Mouse (Mus musculus): Measurements from ENCODE around the gene Ankrd13c. TPM values are rescaled to one million over a fixed set of nuclear protein-coding genes. Genes with fewer than 3 reads are reported as not detected.

The Ankrd13c gene
- polyA plus RNA-seq (2012; rRNA removed) = 24.4 and 29.4 TPM in 2 replicates

- TF ChIP-seq CTCF (IDR thresholded peaks at IDR 0.05; ENCODE audit: borderline replicate concordance, extremely low read depth, insufficient read depth, insufficient read length) = no peak
- no peak for TF ChIP-seq POLR2A (IDR thresholded peaks at IDR 0.05; ENCODE audit: borderline replicate concordance, extremely low read depth, insufficient read depth, insufficient read length, poor library complexity, severe bottlenecking)
Observed at GRCm38 (mm10) chr3:157946843-157947358, at the start of gene Ankrd13c. Ankrd13c (plus strand) TSS chr3:157947239.

GRCm38 (mm10) chr3:157897645-157898044 is 49.4 kb upstream of the Ankrd13c start:
- TF ChIP-seq POLR2A (IDR thresholded peaks at IDR 0.05; ENCODE audit: borderline replicate concordance, extremely low read depth, insufficient read depth, insufficient read length, poor library complexity, severe bottlenecking) = no peak
- no peak for TF ChIP-seq CTCF (IDR thresholded peaks at IDR 0.05; ENCODE audit: borderline replicate concordance, extremely low read depth, insufficient read depth, insufficient read length)
- no peak for DNase-seq (ENCODE audit: low read depth)

More at GRCm38 (mm10) chr3:157946843-157947358, at the start of gene Ankrd13c:
- DNase-seq (ENCODE audit: low read depth) = peak; percentile 98

GRCm38 (mm10) chr3:157899986-157900385 is 47.1 kb upstream of the Ankrd13c start:
- no peak for DNase-seq (ENCODE audit: low read depth)

GRCm38 (mm10) chr3:157901721-157902120 is 45.3 kb upstream of the Ankrd13c start:
- DNase-seq (ENCODE audit: low read depth) = no peak

More at GRCm38 (mm10) chr3:157899986-157900385, 47.1 kb upstream of the Ankrd13c start:
- TF ChIP-seq CTCF (IDR thresholded peaks at IDR 0.05; ENCODE audit: borderline replicate concordance, extremely low read depth, insufficient read depth, insufficient read length) (no peak), POLR2A (IDR thresholded peaks at IDR 0.05; ENCODE audit: borderline replicate concordance, extremely low read depth, insufficient read depth, insufficient read length, poor library complexity, severe bottlenecking) (no peak)

GRCm38 (mm10) chr3:157908166-157908565 is 38.9 kb upstream of the Ankrd13c start:
- no peak for DNase-seq (ENCODE audit: low read depth)
- TF ChIP-seq CTCF (IDR thresholded peaks at IDR 0.05; ENCODE audit: borderline replicate concordance, extremely low read depth, insufficient read depth, insufficient read length) (no peak), POLR2A (IDR thresholded peaks at IDR 0.05; ENCODE audit: borderline replicate concordance, extremely low read depth, insufficient read depth, insufficient read length, poor library complexity, severe bottlenecking) (no peak)

More at GRCm38 (mm10) chr3:157901721-157902120, 45.3 kb upstream of the Ankrd13c start:
- no peak for TF ChIP-seq POLR2A (IDR thresholded peaks at IDR 0.05; ENCODE audit: borderline replicate concordance, extremely low read depth, insufficient read depth, insufficient read length, poor library complexity, severe bottlenecking)
- TF ChIP-seq CTCF (IDR thresholded peaks at IDR 0.05; ENCODE audit: borderline replicate concordance, extremely low read depth, insufficient read depth, insufficient read length) = no peak

GRCm38 (mm10) chr3:157910262-157910661 is 36.8 kb upstream of the Ankrd13c start:
- TF ChIP-seq CTCF (IDR thresholded peaks at IDR 0.05; ENCODE audit: borderline replicate concordance, extremely low read depth, insufficient read depth, insufficient read length) = no peak
- no peak for TF ChIP-seq POLR2A (IDR thresholded peaks at IDR 0.05; ENCODE audit: borderline replicate concordance, extremely low read depth, insufficient read depth, insufficient read length, poor library complexity, severe bottlenecking)
- no peak for DNase-seq (ENCODE audit: low read depth)

GRCm38 (mm10) chr3:157912155-157912554 is 34.9 kb upstream of the Ankrd13c start:
- TF ChIP-seq POLR2A (IDR thresholded peaks at IDR 0.05; ENCODE audit: borderline replicate concordance, extremely low read depth, insufficient read depth, insufficient read length, poor library complexity, severe bottlenecking) (no peak), CTCF (IDR thresholded peaks at IDR 0.05; ENCODE audit: borderline replicate concordance, extremely low read depth, insufficient read depth, insufficient read length) (no peak)
- DNase-seq (ENCODE audit: low read depth) = no peak

GRCm38 (mm10) chr3:157916336-157916735 is 30.7 kb upstream of the Ankrd13c start:
- TF ChIP-seq CTCF (IDR thresholded peaks at IDR 0.05; ENCODE audit: borderline replicate concordance, extremely low read depth, insufficient read depth, insufficient read length) (no peak), POLR2A (IDR thresholded peaks at IDR 0.05; ENCODE audit: borderline replicate concordance, extremely low read depth, insufficient read depth, insufficient read length, poor library complexity, severe bottlenecking) (no peak)
- no peak for DNase-seq (ENCODE audit: low read depth)

GRCm38 (mm10) chr3:157921376-157921775 is 25.7 kb upstream of the Ankrd13c start:
- no peak for TF ChIP-seq CTCF (IDR thresholded peaks at IDR 0.05; ENCODE audit: borderline replicate concordance, extremely low read depth, insufficient read depth, insufficient read length)
- no peak for TF ChIP-seq POLR2A (IDR thresholded peaks at IDR 0.05; ENCODE audit: borderline replicate concordance, extremely low read depth, insufficient read depth, insufficient read length, poor library complexity, severe bottlenecking)
- no peak for DNase-seq (ENCODE audit: low read depth)

- TF ChIP-seq CTCF (IDR thresholded peaks at IDR 0.05; ENCODE audit: borderline replicate concordance, extremely low read depth, insufficient read depth, insufficient read length) = no peak
- no peak for TF ChIP-seq POLR2A (IDR thresholded peaks at IDR 0.05; ENCODE audit: borderline replicate concordance, extremely low read depth, insufficient read depth, insufficient read length, poor library complexity, severe bottlenecking)
- no peak for DNase-seq (ENCODE audit: low read depth)
Observed at GRCm38 (mm10) chr3:157923268-157923835, 23.7 kb upstream of the Ankrd13c start.

- no peak for TF ChIP-seq POLR2A (IDR thresholded peaks at IDR 0.05; ENCODE audit: borderline replicate concordance, extremely low read depth, insufficient read depth, insufficient read length, poor library complexity, severe bottlenecking)
- TF ChIP-seq CTCF (IDR thresholded peaks at IDR 0.05; ENCODE audit: borderline replicate concordance, extremely low read depth, insufficient read depth, insufficient read length) = no peak
- DNase-seq (ENCODE audit: low read depth) = peak; percentile 96
Observed at GRCm38 (mm10) chr3:157924692-157925328, 22.2 kb upstream of the Ankrd13c start, which contains the start of gene Cth. Cth (minus strand) TSS chr3:157925077.
